Mouse (Mus musculus) left cerebral cortex, adult 11 months (tissue): ENCODE results near the gene Arhgdib.
"Not testable (repeated sequence)": the region's sequence is repeated elsewhere in the genome, so short reads cannot be mapped to it uniquely, and the experiment has no call there.

Experiments
- DNase-seq: peaks from one replicate; pipeline ENCODE4 v3.0.0; 2022; ENCODE audit warnings: low spot score

Arhgdib gene

GRCm38 (mm10) chr6:136941051-136942021 lies at the start of gene Arhgdib:
Gene Arhgdib (minus strand): TSS chr6:136941899.
- no peak for DNase-seq

- DNase-seq = no peak
Measured at GRCm38 (mm10) chr6:136990557-136990956, 48.9 kb upstream of the Arhgdib start.

GRCm38 (mm10) chr6:136989824-136990497 lies 48.3 kb upstream of the Arhgdib start:
- DNase-seq = no peak

- no peak for DNase-seq
Measured at GRCm38 (mm10) chr6:136988536-136989060, 46.9 kb upstream of the Arhgdib start.

GRCm38 (mm10) chr6:136986718-136987117 lies 45.0 kb upstream of the Arhgdib start:
- DNase-seq = no peak

- no peak for DNase-seq
Measured at GRCm38 (mm10) chr6:136986019-136986418, 44.3 kb upstream of the Arhgdib start.

GRCm38 (mm10) chr6:136983201-136983600 lies 41.5 kb upstream of the Arhgdib start:
- DNase-seq = no peak

GRCm38 (mm10) chr6:136982581-136982980 lies 40.9 kb upstream of the Arhgdib start:
- no peak for DNase-seq

- DNase-seq = no peak
Measured at GRCm38 (mm10) chr6:136980331-136980746, 38.6 kb upstream of the Arhgdib start.

GRCm38 (mm10) chr6:136979274-136980082 lies 37.8 kb upstream of the Arhgdib start:
- DNase-seq = no peak

GRCm38 (mm10) chr6:136968877-136969276 lies 27.2 kb upstream of the Arhgdib start:
- not testable (repeated sequence) for DNase-seq

GRCm38 (mm10) chr6:136967466-136967865 lies 25.8 kb upstream of the Arhgdib start:
- DNase-seq = no peak

- no peak for DNase-seq
Measured at GRCm38 (mm10) chr6:136965912-136966311, 24.2 kb upstream of the Arhgdib start.

- no peak for DNase-seq
Measured at GRCm38 (mm10) chr6:136964609-136965510, 23.2 kb upstream of the Arhgdib start.

- DNase-seq = no peak
Measured at GRCm38 (mm10) chr6:136962957-136963356, 21.3 kb upstream of the Arhgdib start.

GRCm38 (mm10) chr6:136959131-136959530 lies 17.4 kb upstream of the Arhgdib start:
- DNase-seq = no peak

- DNase-seq = no peak
Measured at GRCm38 (mm10) chr6:136957062-136957461, 15.4 kb upstream of the Arhgdib start.

GRCm38 (mm10) chr6:136955240-136955639 lies 13.5 kb upstream of the Arhgdib start:
- DNase-seq = no peak

- no peak for DNase-seq
Measured at GRCm38 (mm10) chr6:136954715-136955114, 13.0 kb upstream of the Arhgdib start.

- no peak for DNase-seq
Measured at GRCm38 (mm10) chr6:136954192-136954591, 12.5 kb upstream of the Arhgdib start.

GRCm38 (mm10) chr6:136952930-136953329 lies 11.2 kb upstream of the Arhgdib start:
- no peak for DNase-seq
